Mouse (Mus musculus) E14TG2a.4 (cell line): ENCODE results near the gene Utp15.

Experiments used
- H3K27me3 ChIP-seq: 2 replicates; pipeline ENCODE4 v1.6.1; 2014; ENCODE audit warnings: low read length, control low read depth; ENCODE audit not compliant: insufficient read depth
- H3K36me3 ChIP-seq: 2 replicates; pipeline ENCODE4 v1.6.1; 2014; ENCODE audit warnings: low read length, control low read depth; ENCODE audit not compliant: insufficient read depth
- H3K4me1 ChIP-seq: replicated peaks from 2 replicates; pipeline ENCODE4 v1.6.1; 2014; ENCODE audit warnings: low read depth, low read length, control low read depth
- H3K4me3 ChIP-seq: replicated peaks from 2 replicates; pipeline ENCODE4 v1.5.1; 2014; ENCODE audit warnings: mild to moderate bottlenecking, low read length
- H3K9me3 ChIP-seq: 2 replicates; pipeline ENCODE4 v1.6.1; 2014; ENCODE audit warnings: low read length, control low read depth
- CTCF ChIP-seq: conservative IDR thresholded peaks from 2 replicates; pipeline ENCODE4 v1.5.1; 2014; ENCODE audit warnings: low read length
- NANOG ChIP-seq: IDR thresholded peaks from 2 replicates; pipeline ENCODE4 v1.6.1; 2014; ENCODE audit warnings: borderline replicate concordance, low read length, mixed read lengths
- POU5F1 ChIP-seq: IDR thresholded peaks from 2 replicates; pipeline ENCODE4 v1.6.1; 2014; ENCODE audit warnings: low read length, borderline replicate concordance

Utp15 gene

GRCm38 (mm10) chr13:98235451-98235850, 27.4 kb downstream of the Utp15 start:
- TF ChIP-seq POU5F1, result no peak
- TF ChIP-seq NANOG, result no peak
- no peak for TF ChIP-seq CTCF
- Histone ChIP-seq H3K36me3 (no peaks in the 10 kb centered on the region), H3K4me1 (peaks cover 3% of the 10 kb centered on the region; the same call in 1 of the 2 replicates), H3K27me3 (peaks cover 2% of the 10 kb centered on the region; the same call in 1 of the 2 replicates), H3K4me3 (no peak overlapping the region), H3K9me3 (no peaks in the 10 kb centered on the region)

GRCm38 (mm10) chr13:98230511-98230910, 32.3 kb downstream of the Utp15 start:
- H3K36me3 ChIP-seq, result no peaks in the 10 kb centered on the region
- H3K4me3 ChIP-seq, result no peak overlapping the region
- H3K27me3 ChIP-seq, result 0 out of 2 replicates have a peak, but pooled peaks cover 4% of the 10 kb centered on the region
- no peaks in the 10 kb centered on the region for H3K4me1 ChIP-seq
- H3K9me3 ChIP-seq, result no peaks in the 10 kb centered on the region
- TF ChIP-seq POU5F1, result no peak
- TF ChIP-seq NANOG, result no peak
- no peak for TF ChIP-seq CTCF

- TF ChIP-seq POU5F1, result no peak
- no peak for TF ChIP-seq CTCF
- no peak for TF ChIP-seq NANOG
- H3K9me3 ChIP-seq, result no peaks in the 10 kb centered on the region
- H3K4me1 ChIP-seq, result 0 out of 2 replicates have a peak, but pooled peaks cover 2% of the 10 kb centered on the region
- no peaks in the 10 kb centered on the region for H3K36me3 ChIP-seq
- H3K4me3 ChIP-seq, result no peak overlapping the region
- H3K27me3 ChIP-seq, result peaks cover 22% of the 10 kb centered on the region
Measured at GRCm38 (mm10) chr13:98226225-98226624, 36.6 kb downstream of the Utp15 start.

GRCm38 (mm10) chr13:98222848-98223247, 40.0 kb downstream of the Utp15 start:
- Histone ChIP-seq H3K4me3 (no peak overlapping the region), H3K9me3 (no peaks in the 10 kb centered on the region), H3K36me3 (no peaks in the 10 kb centered on the region), H3K27me3 (peaks cover 19% of the 10 kb centered on the region), H3K4me1 (0 out of 2 replicates have a peak, but pooled peaks cover 2% of the 10 kb centered on the region)
- TF ChIP-seq CTCF (peak; percentile 84), POU5F1 (no peak), NANOG (no peak)

- Histone ChIP-seq H3K9me3 (no peaks in the 10 kb centered on the region), H3K36me3 (no peaks in the 10 kb centered on the region), H3K4me1 (peaks cover 9% of the 10 kb centered on the region), H3K27me3 (peaks cover 43% of the 10 kb centered on the region), H3K4me3 (no peak overlapping the region)
- TF ChIP-seq CTCF (no peak), NANOG (no peak), POU5F1 (no peak)
Measured at GRCm38 (mm10) chr13:98210137-98210536, 52.7 kb downstream of the Utp15 start.

- H3K9me3 ChIP-seq, result no peaks in the 10 kb centered on the region
- H3K27me3 ChIP-seq, result peaks cover 53% of the 10 kb centered on the region
- TF ChIP-seq POU5F1 (no peak), NANOG (no peak), CTCF (peak; percentile 77)
- peaks cover 12% of the 10 kb centered on the region for H3K4me1 ChIP-seq
- H3K4me3 ChIP-seq, result no peak overlapping the region
- no peaks in the 10 kb centered on the region for H3K36me3 ChIP-seq
Measured at GRCm38 (mm10) chr13:98208842-98209241, 54.0 kb downstream of the Utp15 start.

GRCm38 (mm10) chr13:98206546-98206870, 56.3 kb downstream of the Utp15 start:
- Histone ChIP-seq H3K27me3 (peaks cover 61% of the 10 kb centered on the region), H3K4me3 (peak overlapping the region; percentile 82), H3K36me3 (no peaks in the 10 kb centered on the region), H3K4me1 (peaks cover 20% of the 10 kb centered on the region), H3K9me3 (no peaks in the 10 kb centered on the region)
- TF ChIP-seq POU5F1 (no peak), CTCF (no peak), NANOG (no peak)

- no peaks in the 10 kb centered on the region for H3K36me3 ChIP-seq
Measured at GRCm38 (mm10) chr13:98205771-98206545, 56.9 kb downstream of the Utp15 start, which contains the start of gene Arhgef28. TSS of gene Arhgef28 (minus strand) at chr13:98206439.

More at GRCm38 (mm10) chr13:98205771-98206545, 56.9 kb downstream of the Utp15 start, which contains the start of gene Arhgef28:
- peaks cover 62% of the 10 kb centered on the region for H3K27me3 ChIP-seq
- H3K9me3 ChIP-seq, result no peaks in the 10 kb centered on the region
- TF ChIP-seq CTCF (no peak), NANOG (no peak), POU5F1 (no peak)
- H3K4me1 ChIP-seq, result peaks cover 26% of the 10 kb centered on the region
- H3K4me3 ChIP-seq, result peak within 1 kb of the TSS; percentile 82
